Mouse (Mus musculus) left cerebral cortex, postnatal 36 days (tissue): Measurements from ENCODE around the gene Tmtc2. TPM values are rescaled to one million over a fixed set of nuclear protein-coding genes. Genes with fewer than 3 reads are reported as not detected.

Source experiments
- DNase-seq, 2 experiments: peaks; one replicate each; pipeline ENCODE4 v3.0.0; 2021 to 2022; ENCODE audit warnings: low spot score in 2 of 2, mixed read lengths in 1 of 2
- intact Hi-C: fragments of 180-260 bp; cut with DNase I; formaldehyde crosslinking; loops from one replicate; pipeline ENCODE4 v1.15.1; 2025
- total RNA-seq, 2 experiments: library from RNA; stranded (reverse); gene quantifications; 2 replicates each; pipeline ENCODE4 v1.2.3; 2021

Gene Tmtc2
- total RNA-seq, 2 experiments from 2014 or later: 9.9 to 12.3 TPM

DNA sequence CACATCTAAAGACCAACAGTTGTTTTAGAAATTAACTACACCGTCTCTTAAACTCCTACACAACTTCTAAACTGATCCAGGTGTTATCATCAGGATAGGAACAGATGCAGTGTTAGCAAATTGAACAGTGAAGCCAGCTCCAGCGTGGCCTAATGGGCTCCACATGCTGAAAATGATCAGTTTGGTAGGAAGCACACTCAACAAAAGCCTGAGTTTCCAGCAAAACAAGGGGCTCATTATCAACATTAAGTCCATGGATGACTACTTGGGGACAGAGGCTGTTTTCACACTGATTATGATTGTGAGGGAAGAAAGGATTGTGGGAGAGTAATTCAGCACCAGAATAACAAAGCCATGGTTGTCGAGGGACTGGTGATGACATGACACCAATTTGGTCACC is 143.4 kb downstream of the Tmtc2 start:
- intact Hi-C loops: loop anchor here (5.0 kb wide), 1 partner anchor 141 kb away; the partner anchor contains the start of gene Tmtc2
- no peak for DNase-seq

DNA sequence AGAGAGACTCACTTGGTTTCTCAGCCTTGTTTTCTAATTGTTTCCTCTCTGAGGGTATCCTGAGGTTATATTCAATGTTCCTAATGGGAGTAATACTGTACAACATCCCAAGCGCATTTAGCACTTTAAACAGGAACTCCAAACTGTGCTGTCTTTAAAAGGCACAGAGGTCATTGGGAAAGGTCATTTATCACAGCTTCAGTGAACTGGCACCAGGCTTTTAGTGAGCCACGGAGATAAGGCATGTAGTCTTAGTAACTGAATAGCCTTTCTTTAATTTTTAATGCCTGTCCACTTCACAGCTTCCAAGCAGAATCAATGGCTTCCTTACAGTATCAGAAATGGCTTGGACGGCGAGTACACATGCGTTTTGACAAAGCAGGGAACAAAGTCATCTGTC is 144.0 kb downstream of the Tmtc2 start:
- no peak for DNase-seq
- intact Hi-C loops: loop anchor here (5.0 kb wide), 1 partner anchor 142 kb away; the partner anchor contains the start of gene Tmtc2

DNA sequence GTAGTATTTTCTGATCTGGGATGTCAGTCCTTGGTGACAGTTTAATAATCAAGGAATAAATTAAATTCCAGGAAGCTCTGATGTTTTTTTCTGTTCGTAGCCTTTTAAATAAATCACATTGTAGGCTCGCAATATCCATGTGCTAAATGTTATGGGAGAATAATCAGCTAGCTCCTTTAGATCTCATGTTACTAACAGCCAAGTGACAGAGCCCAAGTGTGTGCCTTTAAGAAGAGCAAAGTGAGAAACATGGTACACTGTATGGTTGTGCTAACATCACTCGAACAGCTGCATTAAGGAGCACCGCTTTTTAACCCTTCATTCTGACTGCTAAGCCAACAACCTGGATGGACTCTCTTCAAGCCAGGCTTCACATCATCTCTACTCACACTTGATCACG is 146.2 kb downstream of the Tmtc2 start:
- intact Hi-C loops: no loop called here
- DNase-seq: no peak

DNA sequence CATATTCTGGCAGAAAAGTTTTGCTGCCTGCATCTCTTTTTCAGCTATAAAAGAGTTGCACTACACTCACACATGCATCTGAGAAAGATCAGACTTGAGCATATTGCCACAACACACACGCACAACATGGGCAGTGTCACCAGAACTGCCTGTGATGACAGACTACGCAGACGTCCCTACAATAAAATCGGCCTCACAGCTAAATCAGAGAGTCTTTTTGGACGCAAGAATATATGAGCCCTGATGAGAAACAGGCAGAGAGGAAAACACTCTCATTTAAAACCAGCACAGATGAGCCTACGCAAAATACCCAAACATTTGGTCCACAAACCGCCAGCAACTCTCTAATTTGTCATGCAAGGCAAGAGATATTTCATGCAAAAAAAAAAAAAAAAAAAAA is 146.6 kb downstream of the Tmtc2 start:
- intact Hi-C loops: no loop called here
- peak in 1 of 2 experiments; percentile 25 for DNase-seq

DNA sequence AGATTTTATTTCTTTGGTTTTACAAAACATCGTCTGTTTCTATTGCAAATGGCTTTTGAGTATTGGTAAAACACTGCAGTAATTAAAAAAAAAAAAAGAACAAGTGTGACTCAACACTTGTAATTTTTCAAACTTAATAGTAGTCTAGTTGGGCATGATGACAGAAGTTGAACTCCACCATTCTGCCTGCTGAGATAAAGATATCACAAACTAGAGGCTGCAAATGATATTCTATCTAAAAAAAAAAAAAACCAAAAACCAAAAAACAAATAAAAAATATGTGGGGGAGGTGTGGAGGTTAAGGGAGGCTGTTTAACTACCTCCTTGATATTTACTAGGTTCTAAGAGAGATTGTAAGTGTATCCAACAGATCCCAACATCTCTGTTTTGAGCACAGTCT is 149.2 kb downstream of the Tmtc2 start:
- intact Hi-C loops: no loop called here
- DNase-seq: no peak

DNA sequence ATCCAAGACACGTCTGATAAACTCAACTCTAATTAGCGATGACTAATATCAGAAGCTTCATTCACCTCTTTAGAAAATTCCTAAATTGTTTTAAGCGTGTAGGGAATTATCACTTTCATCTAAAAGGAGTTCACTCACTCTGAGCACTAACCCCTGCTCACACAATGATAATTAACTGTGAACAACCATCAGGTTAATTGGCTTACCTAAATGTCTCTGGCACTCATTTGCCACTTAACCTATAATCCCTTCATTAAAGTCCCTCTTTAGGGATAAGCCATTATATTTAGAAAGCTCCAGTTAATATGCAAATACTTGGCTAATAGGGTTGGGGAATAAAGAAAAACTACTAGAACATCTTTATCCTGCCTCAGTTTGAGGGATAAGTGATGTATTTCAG is 151.1 kb downstream of the Tmtc2 start:
- intact Hi-C loops: no loop called here

DNA sequence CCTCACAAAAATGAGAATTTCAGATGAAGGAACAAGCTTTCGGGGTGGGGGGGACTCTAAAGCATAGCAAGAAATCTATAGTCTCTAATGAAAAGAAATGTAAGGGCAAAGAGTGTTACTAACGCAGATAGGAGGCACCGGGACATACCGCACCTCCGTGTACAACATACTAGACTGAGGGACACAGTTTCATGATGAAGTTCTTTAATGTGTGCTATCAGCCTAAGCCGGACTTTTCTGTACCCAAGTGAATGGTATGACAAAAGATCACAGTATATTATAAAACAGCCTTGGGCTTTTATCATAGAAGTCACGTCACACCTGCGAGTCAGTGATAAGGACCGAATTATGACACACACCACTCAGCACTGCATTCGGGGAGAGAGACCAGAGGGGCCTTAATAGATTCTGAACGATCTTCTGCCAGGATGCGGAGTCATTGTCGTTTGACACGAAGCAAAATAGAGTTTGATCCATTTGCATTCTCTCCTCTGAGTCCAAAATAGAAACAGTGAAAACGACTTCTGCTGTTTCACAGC is 156.3 kb downstream of the Tmtc2 start:
- intact Hi-C loops: no loop called here
- no peak for DNase-seq

More for the DNA sequence above, 151.1 kb downstream of the Tmtc2 start:
- DNase-seq: no peak

DNA sequence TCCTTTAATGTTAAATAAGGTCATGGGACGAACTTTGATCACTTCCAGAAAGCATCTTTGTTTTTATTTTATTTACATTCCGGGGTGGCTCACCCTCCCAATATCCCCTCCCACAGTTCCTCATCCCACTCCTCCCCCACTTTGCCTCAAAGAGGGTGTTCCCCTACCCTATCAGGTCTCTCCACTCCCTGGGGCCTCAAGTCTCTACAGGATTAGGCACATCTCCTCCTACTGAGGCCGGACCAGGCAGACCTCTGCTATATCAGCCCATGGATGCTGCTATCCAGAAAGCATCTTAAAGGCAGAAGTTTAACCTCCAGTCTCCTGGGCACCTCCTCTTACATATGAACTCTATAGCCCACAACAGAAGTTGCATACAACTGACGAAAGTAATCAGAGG is 157.7 kb downstream of the Tmtc2 start:
- intact Hi-C loops: no loop called here
- DNase-seq: no peak

DNA sequence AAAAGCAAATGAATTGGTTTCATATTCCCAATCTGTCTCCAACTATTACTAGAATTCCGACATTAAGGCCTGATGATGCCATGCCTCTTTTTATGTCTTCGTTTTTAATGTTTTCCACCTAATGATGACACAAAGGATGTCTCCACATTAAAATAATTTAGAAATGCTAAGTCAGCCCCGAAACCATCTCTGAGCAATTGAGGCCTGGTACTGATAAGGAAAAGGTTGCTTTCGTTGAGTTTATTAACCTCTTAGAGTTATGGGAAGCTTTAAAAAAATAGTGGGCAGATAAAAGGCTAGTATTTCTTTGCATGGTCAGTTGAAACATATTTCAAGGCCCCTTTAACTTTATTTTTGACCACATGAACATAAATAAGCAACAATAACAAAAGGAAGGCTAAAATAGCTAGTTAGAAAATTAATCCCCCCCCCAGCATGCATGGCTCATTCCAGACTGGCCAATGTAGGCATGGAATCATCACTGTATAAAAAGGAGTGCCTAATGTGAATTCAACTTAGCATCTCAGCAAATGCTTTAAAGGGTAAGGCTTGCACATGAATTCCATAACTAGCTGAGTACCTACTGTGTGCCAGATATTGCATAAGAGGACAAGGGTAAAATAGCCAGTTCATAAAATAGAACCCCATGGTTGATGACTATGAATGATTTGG is 168.3 kb downstream of the Tmtc2 start:
- intact Hi-C loops: no loop called here
- no peak for DNase-seq

DNA sequence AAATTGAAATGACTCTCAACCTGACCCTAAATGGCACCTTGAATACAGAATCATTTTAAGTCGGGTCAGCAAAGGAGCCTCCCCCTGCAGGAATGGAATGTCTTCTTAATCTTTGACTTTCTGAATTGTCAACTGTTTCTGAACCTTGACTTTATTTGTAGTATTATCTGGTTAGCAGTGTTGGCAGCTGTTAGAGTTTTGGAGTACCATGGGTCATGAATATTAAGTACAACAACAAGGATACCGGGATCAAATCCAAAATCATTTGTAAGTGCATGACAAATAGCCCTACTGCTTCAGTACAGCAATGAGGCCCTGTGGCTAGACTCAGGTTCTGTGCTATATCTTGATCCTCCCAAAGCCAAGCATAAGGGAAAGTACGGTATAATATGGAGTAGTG is 170.3 kb downstream of the Tmtc2 start:
- no peak for DNase-seq
- intact Hi-C loops: no loop called here

DNA sequence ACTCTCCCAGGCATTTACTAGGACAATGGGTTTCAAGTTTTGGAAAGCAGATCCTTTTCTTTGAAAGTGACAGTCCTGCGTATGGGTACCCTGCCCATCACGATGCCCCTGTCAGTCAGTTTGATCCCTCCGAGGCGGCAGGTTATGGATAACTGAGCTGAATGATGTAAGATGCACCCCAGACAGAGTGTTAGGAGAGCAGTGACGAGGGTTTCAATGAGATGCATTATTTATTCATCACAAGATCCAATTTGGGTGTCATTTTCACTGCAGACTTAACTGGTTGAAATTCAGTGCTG is 171.8 kb downstream of the Tmtc2 start:
- intact Hi-C loops: no loop called here
- DNase-seq: no peak

DNA sequence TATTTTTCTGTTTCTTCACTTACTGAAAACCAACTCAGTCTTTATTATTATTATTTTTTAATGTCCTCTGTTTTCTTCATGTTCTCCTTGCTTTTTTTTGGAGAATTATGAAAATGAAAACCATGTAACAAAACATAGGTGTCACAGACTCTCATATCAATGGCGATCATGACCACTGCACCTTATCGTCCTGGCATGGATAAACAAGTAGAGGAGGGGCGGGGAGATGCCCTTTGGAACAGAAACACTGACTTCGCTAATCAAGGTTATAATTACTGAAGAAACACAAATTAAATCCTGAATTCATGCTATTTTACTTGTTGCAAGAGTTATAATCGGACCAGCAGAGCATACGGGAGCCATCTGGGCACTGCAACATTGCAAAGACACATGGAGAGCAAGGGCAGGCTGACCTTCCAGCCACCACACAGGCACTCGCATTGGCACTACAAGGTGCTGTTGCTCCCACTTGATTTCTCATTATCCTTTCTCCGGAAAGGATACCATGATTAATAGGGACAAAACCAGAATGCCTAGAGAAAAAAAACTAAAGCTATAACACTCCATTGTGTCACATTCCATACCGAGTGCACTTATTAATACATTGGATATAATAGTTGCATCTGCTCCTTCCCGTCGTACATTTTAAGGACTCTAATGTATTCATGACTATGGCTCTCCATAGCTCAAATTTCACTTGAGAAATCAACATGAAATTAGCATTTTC is 172.3 kb downstream of the Tmtc2 start:
- DNase-seq: no peak
- intact Hi-C loops: no loop called here

DNA sequence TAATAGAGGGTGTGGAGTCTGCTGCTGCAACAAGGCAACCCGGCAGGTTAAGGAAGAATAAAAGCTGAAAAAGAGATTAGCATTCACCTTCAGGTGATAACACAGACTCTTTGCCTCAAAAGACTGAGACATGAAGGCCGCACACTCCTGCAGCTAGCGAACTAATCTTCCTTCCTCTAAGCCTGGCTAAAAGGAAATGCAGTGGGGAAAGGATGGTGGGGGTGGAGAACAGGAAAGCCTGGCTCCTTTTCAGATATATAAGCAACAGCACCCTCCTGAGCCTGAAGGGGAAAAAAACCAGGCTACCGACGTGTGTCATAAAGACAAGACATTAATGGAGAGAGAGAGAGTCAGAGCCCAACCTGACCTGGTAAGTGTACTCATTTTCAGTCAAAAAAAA is 174.9 kb downstream of the Tmtc2 start:
- DNase-seq: no peak
- intact Hi-C loops: no loop called here

DNA sequence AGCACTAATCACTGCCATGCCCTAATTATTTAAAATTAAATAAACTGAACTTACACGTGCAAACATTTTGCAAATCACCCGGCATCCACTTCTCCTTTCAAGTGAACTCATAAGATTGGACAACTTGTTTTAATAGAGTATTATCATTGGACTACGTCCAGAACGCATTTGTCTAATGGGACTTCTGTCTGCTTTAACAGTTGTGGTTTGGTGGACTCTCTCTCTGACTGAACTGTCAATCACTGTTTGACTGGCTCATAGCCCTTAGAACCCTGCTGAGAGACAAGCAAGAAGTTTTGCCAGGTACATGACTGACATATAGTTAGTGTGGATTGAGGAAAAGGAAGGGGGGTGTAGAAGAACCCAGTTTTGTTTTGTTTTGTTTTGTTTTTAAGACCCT is 190.2 kb downstream of the Tmtc2 start:
- intact Hi-C loops: no loop called here
- no peak for DNase-seq

DNA sequence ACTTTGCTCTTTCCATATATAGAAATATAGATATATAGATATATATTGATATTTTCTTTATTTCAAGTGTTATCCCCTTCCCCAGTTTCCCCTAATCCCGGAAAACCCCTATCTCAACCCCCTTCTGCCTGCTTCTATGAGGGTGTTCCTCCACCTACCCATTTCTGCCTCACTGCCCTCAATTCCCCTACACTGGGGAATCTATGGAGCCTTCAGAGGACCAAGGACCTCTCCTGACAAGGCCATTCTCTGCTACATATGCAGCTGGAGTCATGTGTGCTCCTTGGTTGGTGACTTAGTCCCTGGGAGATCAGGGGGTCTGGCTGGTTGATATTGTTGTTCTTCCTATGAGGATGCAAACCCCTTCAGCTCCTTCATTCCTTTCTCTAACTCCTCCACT is 192.5 kb downstream of the Tmtc2 start:
- intact Hi-C loops: no loop called here
- no peak for DNase-seq

DNA sequence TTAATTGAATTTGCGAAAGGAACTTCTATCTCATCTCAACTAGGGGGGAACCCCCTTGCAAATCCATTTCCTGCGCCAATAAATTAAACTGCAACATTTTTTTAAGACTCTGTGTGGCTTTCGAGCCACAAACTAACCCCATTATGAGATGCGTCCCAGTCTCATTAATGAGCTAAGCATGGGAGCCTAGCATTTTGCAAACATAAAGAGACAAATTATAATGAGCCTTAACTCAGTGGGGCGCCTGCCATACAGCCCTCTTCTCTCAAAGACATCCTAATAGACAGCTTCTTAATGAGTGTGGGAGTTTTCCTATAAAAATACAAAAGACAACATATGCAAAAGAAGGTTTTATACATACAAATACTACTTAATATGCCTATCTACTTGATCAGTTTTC is 193.0 kb downstream of the Tmtc2 start:
- intact Hi-C loops: no loop called here

DNA sequence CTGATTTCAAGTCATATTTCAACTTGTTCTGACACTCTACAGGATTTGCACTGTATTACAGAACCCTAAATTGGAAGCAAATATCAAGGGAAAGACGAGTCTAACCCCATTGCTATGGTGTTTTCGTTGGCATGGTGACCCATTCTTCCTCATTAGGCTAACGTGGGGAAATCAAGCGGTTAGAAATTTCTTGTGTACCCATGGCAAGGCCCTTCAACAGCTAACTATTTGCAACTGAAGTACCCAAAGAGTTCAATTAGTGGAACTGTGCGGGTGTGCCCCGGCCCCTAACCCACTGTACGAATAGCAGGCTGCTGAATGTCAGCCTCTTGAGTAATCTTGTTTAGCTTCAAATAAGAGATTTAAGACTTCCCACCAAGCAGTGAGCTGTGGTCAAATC is 193.7 kb downstream of the Tmtc2 start:
- no peak for DNase-seq
- intact Hi-C loops: no loop called here

More for the DNA sequence above, 193.0 kb downstream of the Tmtc2 start:
- DNase-seq: no peak

DNA sequence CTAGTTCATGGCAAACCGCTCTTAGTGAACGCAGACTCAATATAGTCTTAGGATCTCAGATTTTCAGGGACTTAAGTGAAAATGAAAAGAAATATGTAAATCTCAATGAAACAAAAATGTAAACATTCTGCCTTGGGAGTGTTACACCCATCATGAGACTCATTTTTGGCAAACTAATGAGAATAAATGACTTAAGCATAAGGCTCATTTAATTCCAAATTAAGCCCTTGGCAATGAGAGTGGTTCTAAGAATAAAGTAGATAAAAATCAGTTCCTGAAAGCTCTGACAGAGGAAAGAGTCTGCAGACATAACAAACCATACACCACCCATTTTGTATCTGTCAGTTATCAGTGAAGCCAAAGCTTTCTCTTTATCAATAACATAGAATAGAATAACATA is 196.5 kb downstream of the Tmtc2 start:
- no peak for DNase-seq
- intact Hi-C loops: no loop called here

DNA sequence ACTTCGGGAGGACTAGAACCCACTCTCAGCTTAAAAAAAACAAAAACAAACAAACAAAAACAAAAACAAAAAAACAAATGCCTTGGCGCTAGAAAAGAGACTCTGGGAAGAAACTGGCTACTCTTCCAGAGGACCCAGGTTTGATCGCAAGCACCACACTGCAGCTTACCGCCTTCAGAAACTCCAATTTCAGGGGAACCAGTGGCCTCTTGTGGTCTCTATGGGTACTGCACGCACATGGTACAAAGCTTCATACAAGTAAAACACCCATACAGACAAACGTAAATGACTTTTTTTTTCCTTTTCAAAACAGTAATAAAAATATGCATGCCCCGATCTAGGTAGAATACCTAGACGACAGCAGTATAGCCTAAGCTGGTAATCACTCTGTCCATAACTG is 201.0 kb downstream of the Tmtc2 start:
- no peak for DNase-seq
- intact Hi-C loops: no loop called here

DNA sequence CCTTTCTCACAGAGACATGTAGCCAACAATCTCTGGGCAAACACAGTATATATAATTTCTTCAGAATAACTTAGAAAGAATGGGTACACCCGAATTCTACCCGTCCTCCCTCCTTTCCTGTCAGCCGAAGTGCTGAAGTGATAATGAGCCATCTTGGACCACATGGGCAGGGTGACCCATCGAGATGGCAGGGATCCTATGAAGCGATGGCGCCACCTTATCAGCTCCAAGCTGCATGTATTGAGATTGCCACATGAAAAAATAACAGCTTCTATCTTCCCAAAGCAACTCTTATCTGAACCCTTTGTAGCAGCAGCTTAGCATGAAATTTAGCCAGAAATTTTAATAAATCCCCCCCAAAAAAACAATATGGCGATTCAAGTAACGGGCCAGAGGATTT is 206.0 kb downstream of the Tmtc2 start:
- intact Hi-C loops: no loop called here
- DNase-seq: no peak

DNA sequence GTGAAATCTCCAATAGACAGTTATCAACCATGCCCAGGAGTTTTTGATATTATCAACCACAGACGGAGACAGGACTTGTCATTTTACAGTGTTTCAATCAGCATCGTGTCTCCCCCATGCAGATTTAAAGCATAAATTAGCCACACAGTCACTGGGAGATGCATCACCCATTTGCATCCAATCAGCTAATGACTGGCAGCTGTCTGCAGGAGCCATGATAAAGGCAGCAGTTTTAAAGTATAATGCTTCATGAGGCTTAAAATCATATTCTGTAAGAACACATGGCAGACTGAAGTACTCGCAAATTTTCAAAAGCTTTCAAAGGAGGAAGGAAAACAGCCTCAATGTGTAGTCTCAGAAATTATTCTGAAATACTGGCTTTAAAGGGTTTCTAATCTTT is 209.8 kb downstream of the Tmtc2 start:
- DNase-seq: no peak
- intact Hi-C loops: no loop called here
